Mouse (Mus musculus) liver, adult 2 months (tissue): Measurements from ENCODE around the gene Isoc2b.

ENCODE experiments used
- CTCF ChIP-seq: fragments of 200-500 bp; IDR thresholded peaks from 2 replicates; pipeline ENCODE4 v1.5.1; 2011; ENCODE audit warnings: low read depth, low read length, control low read depth
- POLR2A ChIP-seq: fragments of 200-500 bp; IDR thresholded peaks from 2 replicates; pipeline ENCODE4 v1.6.1; 2011; ENCODE audit warnings: low read length, control low read depth; ENCODE audit not compliant: insufficient read depth; ENCODE audit errors: extremely low read depth

DNA sequence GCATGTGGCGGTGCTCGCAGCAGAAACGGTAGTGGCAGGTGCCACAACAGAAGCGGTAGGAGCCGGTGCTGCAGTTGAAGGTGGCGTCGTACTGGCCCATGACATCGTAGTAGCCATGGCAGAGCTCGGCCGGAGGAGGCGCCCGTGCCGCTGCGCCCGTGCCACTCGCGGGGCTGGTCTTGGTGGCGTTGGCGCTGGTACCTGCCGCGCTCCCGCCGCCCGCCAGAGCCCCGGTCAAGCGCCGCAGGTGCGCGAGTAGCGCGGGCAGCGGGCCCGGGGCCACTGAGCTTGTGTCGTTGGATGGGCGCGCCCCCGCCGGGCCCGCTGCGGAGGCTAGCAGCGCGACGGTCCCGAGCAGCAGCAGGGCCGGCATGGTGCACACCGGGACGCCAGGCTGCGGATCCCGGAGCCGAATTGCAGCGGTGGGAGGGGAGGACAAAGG is 33.7 kb downstream of the Isoc2b start:
- TF ChIP-seq POLR2A = no peak
- peak; percentile 79 for TF ChIP-seq CTCF
